Mouse (Mus musculus) kidney, adult 2 months (tissue): ENCODE results near the gene Git2. TPM values are rescaled to one million over a fixed set of nuclear protein-coding genes. Genes with fewer than 3 reads are reported as not detected.
A peak's percentile ranks its signal among the peaks of the same experiment; 100 is the strongest.

ENCODE experiments used
- DNase-seq: peaks from one replicate; pipeline ENCODE4 v3.0.0; 2021
- H3K27ac ChIP-seq: fragments of 200-500 bp; 2 replicates; pipeline ENCODE4 v1.5.1; 2012; ENCODE audit warnings: low read depth, low read length, control low read depth, inconsistent platforms; ENCODE audit not compliant: insufficient read depth
- H3K27me3 ChIP-seq: fragments of 200-500 bp; replicated peaks from 2 replicates; pipeline ENCODE4 v1.6.1; 2012; ENCODE audit warnings: mild to moderate bottlenecking, moderate library complexity, low read length, inconsistent platforms; ENCODE audit not compliant: control insufficient read depth, insufficient read depth
- H3K36me3 ChIP-seq: fragments of 200-500 bp; 2 replicates; pipeline ENCODE4 v1.6.1; 2012; ENCODE audit warnings: mild to moderate bottlenecking, moderate library complexity, low read length, inconsistent platforms; ENCODE audit not compliant: control insufficient read depth, insufficient read depth
- H3K4me1 ChIP-seq: fragments of 200-500 bp; 2 replicates; pipeline ENCODE4 v1.6.1; 2011; ENCODE audit warnings: low read length; ENCODE audit not compliant: control insufficient read depth, insufficient read depth
- H3K4me3 ChIP-seq: fragments of 200-500 bp; 2 replicates; pipeline ENCODE4 v1.5.1; 2011; ENCODE audit warnings: mild to moderate bottlenecking, low read depth, low read length, control low read depth; ENCODE audit not compliant: insufficient read depth
- CTCF ChIP-seq: fragments of 200-500 bp; conservative IDR thresholded peaks from 2 replicates; pipeline ENCODE4 v1.5.1; 2011; ENCODE audit warnings: low read depth, mild to moderate bottlenecking, control low read depth, low read length, moderate library complexity, mixed read lengths; ENCODE audit not compliant: insufficient read depth, insufficient read length
- POLR2A ChIP-seq: fragments of 200-500 bp; IDR thresholded peaks from one replicate; pipeline ENCODE4 v1.6.1; 2011; ENCODE audit warnings: low read depth, low read length, control low read depth
- WGBS: fragments of 180-500 bp; shearing (Covaris S2); methylation state at CpG from one replicate; pipeline ENCODE4 v1.1.7; 2018; 5-methylcytosine and 5-hydroxymethylcytosine counted together
- polyA plus RNA-seq: library from polyadenylated mRNA; depleted of rRNA; stranded (reverse); fragments of >200 nt; gene quantifications from 2 replicates; pipeline ENCODE4 v1.2.3, GENCODE M21; 2012

The Git2 gene
- polyA plus RNA-seq, 1 experiment = 30.5 TPM

DNA sequence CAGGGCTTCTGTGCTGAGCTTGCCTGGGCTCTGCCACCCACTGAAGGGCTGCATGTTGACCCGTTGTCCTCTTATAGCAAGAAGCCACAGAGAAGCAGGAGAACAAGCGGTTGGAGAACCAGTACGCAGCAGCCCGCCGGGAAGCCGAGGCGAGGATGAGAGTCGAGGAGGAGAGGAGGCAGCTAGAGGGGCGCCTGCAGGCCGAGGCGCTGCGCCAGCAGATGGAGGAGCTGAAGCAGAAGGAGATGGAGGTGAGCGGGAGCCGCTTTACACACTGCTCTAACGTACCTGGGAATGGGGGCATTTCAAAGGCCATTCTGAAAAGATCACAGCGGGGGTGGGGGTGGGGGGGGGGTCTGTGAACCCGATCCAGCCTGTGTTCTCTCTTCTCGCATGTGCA is 60.8 kb downstream of the Git2 start:
- H3K27ac ChIP-seq = no peak overlapping the region
- no peak for DNase-seq
- TF ChIP-seq POLR2A (no peak), CTCF (no peak)
- no peaks in the 10 kb centered on the region; the same call in 1 of the 2 replicates for H3K36me3 ChIP-seq
- no peaks in the 10 kb centered on the region for H3K27me3 ChIP-seq
- H3K4me3 ChIP-seq = no peak overlapping the region
- WGBS = 89% methylated on average over 18 of the region's 18 CpGs
- H3K4me1 ChIP-seq = peaks cover 11% of the 10 kb centered on the region

DNA sequence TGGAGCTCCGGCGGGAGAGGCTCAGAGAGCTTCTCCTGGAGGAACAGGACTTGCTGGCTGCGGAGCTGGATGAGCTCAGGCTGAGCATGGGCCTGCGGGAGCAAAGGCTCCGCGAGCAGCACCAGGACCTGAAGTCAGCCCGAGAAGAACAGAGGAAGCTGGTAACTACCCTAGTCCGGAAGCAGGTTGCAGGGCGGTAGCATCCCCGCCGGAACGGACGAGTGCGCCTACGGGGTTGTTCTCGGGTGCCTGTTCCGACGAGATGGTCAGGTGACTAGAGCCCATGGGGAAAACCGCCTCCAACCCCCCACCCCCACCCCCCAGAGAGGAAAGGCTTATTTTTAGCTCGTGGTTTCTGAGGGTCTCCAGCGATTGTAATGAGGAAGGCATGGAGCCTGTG is 66.0 kb downstream of the Git2 start:
- H3K36me3 ChIP-seq = no peaks in the 10 kb centered on the region; the same call in 1 of the 2 replicates
- no peak overlapping the region for H3K4me3 ChIP-seq
- TF ChIP-seq CTCF (no peak), POLR2A (no peak)
- WGBS = 92% methylated on average over 21 of the region's 21 CpGs
- no peaks in the 10 kb centered on the region for H3K27me3 ChIP-seq
- no peaks in the 10 kb centered on the region for H3K4me1 ChIP-seq
- no peak overlapping the region for H3K27ac ChIP-seq
- no peak for DNase-seq

DNA sequence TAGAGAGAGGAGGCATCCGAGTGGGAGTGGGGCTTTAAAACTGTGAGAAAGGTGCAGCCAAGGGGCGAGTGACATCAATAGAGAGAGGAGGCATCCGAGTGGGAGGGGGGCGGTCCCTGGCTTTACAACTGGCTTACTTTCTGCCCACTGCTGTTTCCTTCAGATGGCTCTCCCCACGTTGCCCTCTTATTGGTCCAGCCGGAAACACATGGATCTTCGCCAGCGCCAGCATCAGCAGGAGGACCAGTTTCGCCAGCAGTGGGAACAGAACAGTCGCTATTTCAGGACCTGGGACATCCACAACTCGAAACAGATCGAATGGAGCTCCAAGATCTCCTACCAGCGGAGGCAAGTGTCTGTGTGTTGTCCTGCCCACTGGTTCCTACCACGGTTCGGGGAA is 66.8 kb downstream of the Git2 start:
- Histone ChIP-seq H3K4me3 (peak overlapping the region; percentile 98; the same call in 1 of the 2 replicates), H3K4me1 (no peaks in the 10 kb centered on the region), H3K27me3 (no peaks in the 10 kb centered on the region), H3K36me3 (no peaks in the 10 kb centered on the region; the same call in 1 of the 2 replicates), H3K27ac (no peak overlapping the region)
- no peak for TF ChIP-seq POLR2A
- WGBS = 53% methylated on average over 15 of the region's 15 CpGs
- DNase-seq = no peak

GRCm38 (mm10) chr5:114707265-114708068 is 67.8 kb downstream of the Git2 start, which contains the start of gene Tchp:
TSS of gene Tchp (plus strand) at chr5:114707760.
- WGBS = 4% methylated on average over 49 of the region's 49 CpGs
- Histone ChIP-seq H3K27me3 (no peaks in the 10 kb centered on the region), H3K36me3 (no peaks in the 10 kb centered on the region), H3K4me3 (peak within 1 kb of the TSS; percentile 98), H3K4me1 (no peaks in the 10 kb centered on the region), H3K27ac (peak within 1 kb of the TSS; percentile 16; the same call in 1 of the 2 replicates)
- TF ChIP-seq CTCF (peak; percentile 78), POLR2A (no peak)
- DNase-seq = peak; percentile 96

DNA sequence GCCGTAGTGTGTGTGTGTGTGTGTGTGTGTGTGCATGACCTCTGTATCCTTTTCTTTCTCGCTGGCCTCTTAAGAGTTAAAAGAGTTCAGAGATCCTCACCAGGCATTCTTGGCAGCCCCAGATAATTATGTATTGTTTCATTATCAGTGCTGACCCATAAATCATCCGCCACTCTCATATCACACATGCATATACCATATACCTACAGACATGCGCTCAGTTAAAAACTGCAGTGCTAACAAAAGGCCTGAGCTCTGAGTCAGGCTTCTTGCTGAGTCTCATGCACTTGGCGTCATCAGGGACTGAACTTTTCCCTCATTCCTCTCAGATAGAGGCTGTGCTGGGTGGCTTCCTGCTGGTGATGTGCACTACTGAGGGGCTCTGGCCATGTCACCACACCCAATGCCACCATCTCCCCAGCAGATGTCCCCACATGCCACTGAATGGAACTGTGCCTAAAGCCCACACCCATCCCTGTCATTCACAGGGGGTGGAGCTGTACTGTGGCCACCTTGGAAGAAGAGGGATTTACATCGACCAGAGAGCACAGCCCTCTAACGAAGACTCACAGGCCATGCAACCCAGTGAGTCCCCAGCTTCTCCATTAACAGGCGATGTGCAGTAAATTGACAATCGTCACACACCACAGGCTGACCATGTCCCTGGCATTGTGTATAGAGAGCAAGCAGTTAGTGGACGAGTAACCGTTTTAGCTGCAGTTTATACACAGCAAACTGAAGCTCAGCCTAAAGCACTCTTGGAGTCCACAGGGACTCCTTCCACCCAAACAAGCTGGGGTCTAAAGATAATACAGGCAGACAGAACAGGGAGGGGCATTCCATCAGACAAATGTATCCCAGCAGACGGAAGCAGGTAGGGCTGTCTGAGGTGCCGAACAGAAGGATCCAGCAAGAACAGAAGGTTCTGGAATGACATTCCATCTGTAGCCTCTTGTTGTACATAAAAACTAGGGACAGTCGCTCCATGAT is 72.6 kb downstream of the Git2 start:
- no peak for DNase-seq
- H3K27ac ChIP-seq = no peak overlapping the region
- TF ChIP-seq POLR2A (no peak), CTCF (peak; percentile 55)
- no peaks in the 10 kb centered on the region for H3K27me3 ChIP-seq
- no peaks in the 10 kb centered on the region for H3K36me3 ChIP-seq
- 58% methylated on average over 14 of the region's 14 CpGs for WGBS
- no peaks in the 10 kb centered on the region for H3K4me1 ChIP-seq
- H3K4me3 ChIP-seq = no peak overlapping the region

- Histone ChIP-seq H3K27ac (no peak overlapping the region), H3K4me1 (no peaks in the 10 kb centered on the region), H3K36me3 (no peaks in the 10 kb centered on the region), H3K4me3 (no peak overlapping the region), H3K27me3 (no peaks in the 10 kb centered on the region)
- 37% methylated on average over 7 of the region's 7 CpGs for WGBS
- no peak for TF ChIP-seq POLR2A
- TF ChIP-seq CTCF = no peak
- DNase-seq = peak; percentile 44
Observed at GRCm38 (mm10) chr5:114699015-114699414, 76.3 kb downstream of the Git2 start.

DNA sequence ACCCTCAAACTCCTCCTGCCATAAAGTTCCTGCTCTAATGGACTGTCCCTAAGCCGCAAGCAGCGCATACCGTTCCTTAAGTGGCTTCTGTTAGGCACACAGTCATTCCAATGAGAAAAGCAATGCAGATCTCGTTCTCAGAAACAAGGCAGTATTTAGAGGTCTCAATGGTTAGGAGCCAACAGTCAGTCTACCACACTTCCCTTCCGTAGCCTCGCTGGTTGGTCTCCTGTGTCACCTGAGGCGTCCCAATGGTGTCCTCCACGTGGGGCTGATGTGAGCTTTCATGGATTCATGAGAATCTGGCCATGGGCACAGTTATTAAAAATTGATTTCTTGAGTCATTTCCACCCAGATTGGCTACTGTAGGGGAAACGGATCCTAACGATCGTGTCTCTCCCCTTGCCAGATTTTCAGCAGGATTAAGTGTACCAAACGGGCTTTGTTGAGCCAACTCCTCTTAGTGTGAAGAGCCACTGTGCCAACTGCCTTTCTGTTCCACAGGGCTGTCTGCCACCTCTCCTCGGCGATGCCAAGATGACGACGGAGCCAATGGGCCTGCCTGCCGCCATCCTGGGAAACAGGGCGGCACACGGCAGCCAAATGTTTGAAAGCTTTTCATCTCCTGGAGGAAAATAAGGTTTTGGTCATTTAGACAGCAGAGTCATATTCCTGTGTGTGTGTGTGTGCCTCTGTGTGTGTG is 77.1 kb downstream of the Git2 start:
- no peak for TF ChIP-seq CTCF
- TF ChIP-seq POLR2A = no peak
- no peak for DNase-seq
- Histone ChIP-seq H3K36me3 (no peaks in the 10 kb centered on the region), H3K27ac (no peak overlapping the region), H3K4me1 (no peaks in the 10 kb centered on the region), H3K27me3 (no peaks in the 10 kb centered on the region), H3K4me3 (no peak overlapping the region)
- WGBS = 85% methylated on average over 19 of the region's 19 CpGs
